Mouse (Mus musculus) liver, postnatal 0 days (tissue): ENCODE measurements around the gene Nid1.

Experiments
- CTCF ChIP-seq: sonication (generic); IDR thresholded peaks from 2 replicates; pipeline ENCODE4 v1.5.1; 2016; ENCODE audit warnings: antibody characterized with exemption, low read depth
- EP300 ChIP-seq: IDR thresholded peaks from 2 replicates; pipeline ENCODE4 v1.6.1; 2016; ENCODE audit warnings: antibody characterized with exemption, low read depth, mild to moderate bottlenecking

- TF ChIP-seq CTCF (no peak), EP300 (no peak)
These were observed 44.7 kb downstream of the Nid1 start for GRCm38 (mm10) chr13:13481875-13482674.
